Mouse (Mus musculus) cerebellum, adult 2 months (tissue): ENCODE measurements around the gene Evpl.

ENCODE experiments used
- CTCF ChIP-seq: fragments of 200-500 bp; IDR thresholded peaks from 2 replicates; pipeline ENCODE4 v1.5.1; 2011; ENCODE audit warnings: low read depth, mild to moderate bottlenecking, control low read depth, low read length, moderate library complexity, borderline replicate concordance; ENCODE audit not compliant: insufficient read depth
- POLR2A ChIP-seq: fragments of 200-500 bp; IDR thresholded peaks from 2 replicates; pipeline ENCODE4 v1.6.1; 2011; ENCODE audit warnings: low read length, control low read depth, borderline replicate concordance; ENCODE audit not compliant: insufficient read depth

GRCm38 (mm10) chr11:116272589-116273468 is 35.0 kb upstream of the Evpl start:
- TF ChIP-seq CTCF (no peak), POLR2A (no peak)
